Mouse (Mus musculus): ENCODE results near the gene Tex46. TPM values are rescaled to one million over a fixed set of nuclear protein-coding genes. Genes with fewer than 3 reads are reported as not detected.
A peak's percentile ranks its signal among the peaks of the same experiment; 100 is the strongest.

Tex46 gene
- polyA plus RNA-seq, 1 experiment from 2014 or later, result not detected

GRCm38 (mm10) chr4:136636983-136637562, 26.8 kb downstream of the Tex46 start:
- Histone ChIP-seq H3K27me3 (ENCODE audit: insufficient read depth, poor library complexity, severe bottlenecking) (peaks cover 57% of the 10 kb centered on the region), H3K36me3 (no peaks in the 10 kb centered on the region), H3K9me3 (no peaks in the 10 kb centered on the region), H3K4me3 (peak overlapping the region; percentile 65), H3K27ac (peak overlapping the region; percentile 73), H3K4me1 (peaks cover 24% of the 10 kb centered on the region)
- no peak for DNase-seq (ENCODE audit: low spot score)
- 16% methylated on average over 37 of the region's 37 CpGs for WGBS

- Histone ChIP-seq H3K27ac (peak overlapping the region; percentile 73), H3K27me3 (ENCODE audit: insufficient read depth, poor library complexity, severe bottlenecking) (peaks cover 54% of the 10 kb centered on the region), H3K4me3 (peak overlapping the region; percentile 65), H3K36me3 (no peaks in the 10 kb centered on the region), H3K4me1 (peaks cover 24% of the 10 kb centered on the region), H3K9me3 (no peaks in the 10 kb centered on the region)
- 3% methylated on average over 73 of the region's 76 CpGs for whole genome bisulfite sequencing
- no peak for DNase-seq (ENCODE audit: low spot score)
Measured at GRCm38 (mm10) chr4:136637563-136638229, 27.5 kb downstream of the Tex46 start.

- 31% methylated on average over 7 of the region's 7 CpGs for WGBS
- Histone ChIP-seq H3K27me3 (ENCODE audit: insufficient read depth, poor library complexity, severe bottlenecking) (peaks cover 52% of the 10 kb centered on the region), H3K9me3 (no peaks in the 10 kb centered on the region), H3K4me1 (peaks cover 24% of the 10 kb centered on the region), H3K4me3 (peak overlapping the region; percentile 65; the same call in 1 of the 2 replicates), H3K27ac (no peak overlapping the region), H3K36me3 (no peaks in the 10 kb centered on the region)
- no peak for DNase-seq (ENCODE audit: low spot score)
Measured at GRCm38 (mm10) chr4:136638230-136638750, 28.1 kb downstream of the Tex46 start.

- peak overlapping the region; percentile 24; the same call in 1 of the 2 replicates for H3K4me3 ChIP-seq
- no peak for DNase-seq (ENCODE audit: low spot score)
- H3K27me3 ChIP-seq (ENCODE audit: insufficient read depth, poor library complexity, severe bottlenecking), result peaks cover 52% of the 10 kb centered on the region
- H3K9me3 ChIP-seq, result no peaks in the 10 kb centered on the region
- 9% methylated on average over 10 of the region's 10 CpGs for WGBS
- H3K4me1 ChIP-seq, result peaks cover 24% of the 10 kb centered on the region
- no peak overlapping the region for H3K27ac ChIP-seq
- H3K36me3 ChIP-seq, result no peaks in the 10 kb centered on the region
Measured at GRCm38 (mm10) chr4:136638890-136639289, 28.7 kb downstream of the Tex46 start.

- 9% methylated on average over 11 of the region's 11 CpGs for WGBS
- H3K27me3 ChIP-seq (ENCODE audit: insufficient read depth, poor library complexity, severe bottlenecking), result peaks cover 21% of the 10 kb centered on the region; the same call in 1 of the 2 replicates
- peak overlapping the region; percentile 41 for H3K4me3 ChIP-seq
- peaks cover 7% of the 10 kb centered on the region for H3K9me3 ChIP-seq
- DNase-seq (ENCODE audit: low spot score), result no peak
- H3K4me1 ChIP-seq, result peaks cover 26% of the 10 kb centered on the region
- no peaks in the 10 kb centered on the region for H3K36me3 ChIP-seq
- no peak overlapping the region for H3K27ac ChIP-seq
Measured at GRCm38 (mm10) chr4:136648922-136649479, 38.8 kb downstream of the Tex46 start.

GRCm38 (mm10) chr4:136649480-136650196, 39.4 kb downstream of the Tex46 start:
- DNase-seq (ENCODE audit: low spot score), result no peak
- WGBS, result 29% methylated on average over 13 of the region's 13 CpGs
- H3K27ac ChIP-seq, result no peak overlapping the region
- H3K36me3 ChIP-seq, result no peaks in the 10 kb centered on the region
- H3K4me3 ChIP-seq, result peak overlapping the region; percentile 41
- H3K27me3 ChIP-seq (ENCODE audit: insufficient read depth, poor library complexity, severe bottlenecking), result peaks cover 21% of the 10 kb centered on the region; the same call in 1 of the 2 replicates
- peaks cover 26% of the 10 kb centered on the region for H3K4me1 ChIP-seq
- H3K9me3 ChIP-seq, result peaks cover 7% of the 10 kb centered on the region

GRCm38 (mm10) chr4:136650261-136650660, 40.0 kb downstream of the Tex46 start:
- Histone ChIP-seq H3K9me3 (peaks cover 7% of the 10 kb centered on the region), H3K27me3 (ENCODE audit: insufficient read depth, poor library complexity, severe bottlenecking) (peaks cover 25% of the 10 kb centered on the region; the same call in 1 of the 2 replicates), H3K4me3 (no peak overlapping the region), H3K4me1 (peaks cover 26% of the 10 kb centered on the region), H3K27ac (no peak overlapping the region), H3K36me3 (0 out of 2 replicates have a peak, but pooled peaks cover 4% of the 10 kb centered on the region)
- DNase-seq (ENCODE audit: low spot score), result no peak
- WGBS, result 87% methylated on average over 8 of the region's 8 CpGs

GRCm38 (mm10) chr4:136651357-136651811, 41.1 kb downstream of the Tex46 start:
- DNase-seq (ENCODE audit: low spot score), result no peak
- Histone ChIP-seq H3K27ac (no peak overlapping the region), H3K9me3 (peaks cover 6% of the 10 kb centered on the region), H3K4me1 (peaks cover 26% of the 10 kb centered on the region), H3K36me3 (0 out of 2 replicates have a peak, but pooled peaks cover 5% of the 10 kb centered on the region), H3K4me3 (no peak overlapping the region), H3K27me3 (ENCODE audit: insufficient read depth, poor library complexity, severe bottlenecking) (peaks cover 26% of the 10 kb centered on the region; the same call in 1 of the 2 replicates)
- 72% methylated on average over 3 of the region's 3 CpGs for WGBS

- Histone ChIP-seq H3K9me3 (no peaks in the 10 kb centered on the region), H3K4me1 (peaks cover 26% of the 10 kb centered on the region), H3K27ac (peak overlapping the region; percentile 23; the same call in 1 of the 2 replicates), H3K27me3 (ENCODE audit: insufficient read depth, poor library complexity, severe bottlenecking) (peaks cover 26% of the 10 kb centered on the region; the same call in 1 of the 2 replicates), H3K4me3 (no peak overlapping the region), H3K36me3 (0 out of 2 replicates have a peak, but pooled peaks cover 5% of the 10 kb centered on the region)
- 73% methylated on average over 13 of the region's 13 CpGs for WGBS
- no peak for DNase-seq (ENCODE audit: low spot score)
Measured at GRCm38 (mm10) chr4:136651882-136652527, 41.8 kb downstream of the Tex46 start.

GRCm38 (mm10) chr4:136652528-136652910, 42.3 kb downstream of the Tex46 start:
- WGBS, result 65% methylated on average over 11 of the region's 11 CpGs
- DNase-seq (ENCODE audit: low spot score), result no peak
- Histone ChIP-seq H3K9me3 (no peaks in the 10 kb centered on the region), H3K4me3 (no peak overlapping the region), H3K27me3 (ENCODE audit: insufficient read depth, poor library complexity, severe bottlenecking) (peaks cover 29% of the 10 kb centered on the region; the same call in 1 of the 2 replicates), H3K4me1 (peaks cover 26% of the 10 kb centered on the region), H3K27ac (peak overlapping the region; percentile 47; the same call in 1 of the 2 replicates), H3K36me3 (peaks cover 7% of the 10 kb centered on the region; the same call in 1 of the 2 replicates)

- Histone ChIP-seq H3K27me3 (ENCODE audit: insufficient read depth, poor library complexity, severe bottlenecking) (peaks cover 29% of the 10 kb centered on the region; the same call in 1 of the 2 replicates), H3K9me3 (no peaks in the 10 kb centered on the region), H3K4me1 (peaks cover 26% of the 10 kb centered on the region), H3K36me3 (peaks cover 7% of the 10 kb centered on the region; the same call in 1 of the 2 replicates), H3K4me3 (no peak overlapping the region), H3K27ac (peak overlapping the region; percentile 47; the same call in 1 of the 2 replicates)
- no peak for DNase-seq (ENCODE audit: low spot score)
- 52% methylated on average over 6 of the region's 6 CpGs for WGBS
Measured at GRCm38 (mm10) chr4:136653019-136653418, 42.8 kb downstream of the Tex46 start.

Data from heart, embryonic 10.5 days (tissue).